Mouse (Mus musculus): Measurements from ENCODE around the gene Anks4b. TPM values are rescaled to one million over a fixed set of nuclear protein-coding genes. Genes with fewer than 3 reads are reported as not detected.

Anks4b gene
- total RNA-seq (2014; rRNA removed; ENCODE audit: low replicate concordance) (not detected in 2 replicates), polyA plus RNA-seq (2015; fragmentation: Nextera tagmentation; extraction: Ambion mirVana) (not detected in 2 replicates)

DNA sequence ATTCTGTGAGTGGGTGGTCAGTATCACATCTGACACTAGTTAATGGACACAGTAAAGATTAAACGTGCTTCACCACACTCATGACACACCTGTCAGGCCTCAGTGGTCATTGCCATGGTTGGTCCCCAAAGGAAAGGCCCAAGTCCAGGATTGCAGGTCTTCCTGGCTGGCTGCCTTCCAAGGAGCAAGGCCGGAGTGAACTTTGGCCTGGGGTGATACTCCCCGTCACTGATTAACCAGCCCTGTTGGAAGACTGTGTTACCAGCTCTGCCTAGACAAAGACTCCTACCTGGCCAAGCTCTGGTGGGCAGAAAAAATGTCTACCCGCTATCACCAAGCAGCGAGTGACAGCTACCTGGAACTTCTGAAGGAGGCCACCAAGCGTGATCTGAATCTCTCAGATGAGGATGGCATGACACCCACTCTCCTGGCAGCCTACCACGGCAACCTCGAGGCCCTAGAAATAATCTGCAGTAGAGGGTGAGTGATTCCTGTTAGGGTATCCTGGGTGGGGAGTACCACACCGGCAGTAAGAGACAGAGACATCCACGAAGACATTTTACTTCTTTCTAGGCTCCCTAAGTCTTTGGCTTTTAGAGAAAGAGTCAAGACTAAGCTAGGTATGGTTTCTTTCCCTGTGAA, at the start of gene Anks4b:
Anks4b (plus strand) TSS at position 256 of the 642 bp plus-strand sequence.
- Histone ChIP-seq H3K9me3 (replicated peaks; ENCODE audit: control insufficient read depth, low read length) (no peaks in the 10 kb centered on the region), H3K27ac (ENCODE audit: low read depth) (no peak within 1 kb of the TSS), H3K9ac (replicated peaks; ENCODE audit: low read depth, low read length) (no peak within 1 kb of the TSS), H3K27me3 (ENCODE audit: control insufficient read depth, insufficient read depth, low read length) (no peaks in the 10 kb centered on the region), H3K36me3 (replicated peaks; ENCODE audit: control insufficient read depth, insufficient read depth, low read length) (no peaks in the 10 kb centered on the region), H3K4me3 (ENCODE audit: low read depth, low read length) (no peak within 1 kb of the TSS), H3K4me2 (ENCODE audit: low read depth, low read length) (no peak within 1 kb of the TSS), H3K4me1 (ENCODE audit: control insufficient read depth, insufficient read depth) (no peaks in the 10 kb centered on the region)
- DNase-seq (ENCODE audit: low spot score) (no peak), ATAC-seq (ENCODE audit: insufficient read depth, low read depth) (no peak)
- WGBS, result 78% methylated on average over 10 of the region's 10 CpGs
- TF ChIP-seq EP300 (IDR thresholded peaks at IDR 0.05; ENCODE audit: low read depth) (no peak), CTCF (IDR thresholded peaks at IDR 0.05; ENCODE audit: low read depth) (no peak)

DNA sequence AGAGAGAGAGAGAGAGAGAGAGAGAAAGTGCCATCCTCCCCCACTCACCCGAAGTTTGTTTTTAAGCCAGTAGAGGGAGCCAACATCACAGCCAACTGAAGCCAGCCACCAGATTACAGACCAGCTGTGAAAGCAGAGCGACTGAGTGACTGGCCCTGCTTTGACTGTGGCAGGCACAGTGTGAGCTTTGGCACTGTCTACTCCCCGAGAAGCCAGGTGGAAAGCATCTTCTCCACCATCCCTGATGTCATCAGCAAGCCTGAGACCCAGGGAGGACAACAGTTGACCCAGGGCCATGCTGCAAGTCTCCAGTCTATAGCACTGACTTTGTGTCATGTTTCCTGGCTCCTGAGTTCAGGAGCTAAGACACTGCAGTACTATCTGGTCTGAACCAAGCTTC, 48.8 kb upstream of the Anks4b start:
- no peaks in the 10 kb centered on the region for H3K9me3 ChIP-seq (replicated peaks; ENCODE audit: control insufficient read depth, low read length)
- TF ChIP-seq CTCF (IDR thresholded peaks at IDR 0.05; ENCODE audit: low read depth), result peak; percentile 91
- no peak for TF ChIP-seq EP300 (IDR thresholded peaks at IDR 0.05; ENCODE audit: low read depth)
- H3K36me3 ChIP-seq (replicated peaks; ENCODE audit: control insufficient read depth, insufficient read depth, low read length), result peaks cover 21% of the 10 kb centered on the region
- H3K27me3 ChIP-seq (ENCODE audit: control insufficient read depth, insufficient read depth, low read length), result no peaks in the 10 kb centered on the region
- DNase-seq (ENCODE audit: low spot score) (peak; percentile 76), ATAC-seq (ENCODE audit: insufficient read depth, low read depth) (peak; percentile 85)
- H3K4me2 ChIP-seq (ENCODE audit: low read depth, low read length), result no peak overlapping the region
- H3K9ac ChIP-seq (replicated peaks; ENCODE audit: low read depth, low read length), result no peak overlapping the region
- H3K4me1 ChIP-seq (ENCODE audit: control insufficient read depth, insufficient read depth), result no peaks in the 10 kb centered on the region
- 0% methylated on average over 3 of the region's 3 CpGs for WGBS
- no peak overlapping the region for H3K4me3 ChIP-seq (ENCODE audit: low read depth, low read length)
- H3K27ac ChIP-seq (ENCODE audit: low read depth), result no peak overlapping the region

DNA sequence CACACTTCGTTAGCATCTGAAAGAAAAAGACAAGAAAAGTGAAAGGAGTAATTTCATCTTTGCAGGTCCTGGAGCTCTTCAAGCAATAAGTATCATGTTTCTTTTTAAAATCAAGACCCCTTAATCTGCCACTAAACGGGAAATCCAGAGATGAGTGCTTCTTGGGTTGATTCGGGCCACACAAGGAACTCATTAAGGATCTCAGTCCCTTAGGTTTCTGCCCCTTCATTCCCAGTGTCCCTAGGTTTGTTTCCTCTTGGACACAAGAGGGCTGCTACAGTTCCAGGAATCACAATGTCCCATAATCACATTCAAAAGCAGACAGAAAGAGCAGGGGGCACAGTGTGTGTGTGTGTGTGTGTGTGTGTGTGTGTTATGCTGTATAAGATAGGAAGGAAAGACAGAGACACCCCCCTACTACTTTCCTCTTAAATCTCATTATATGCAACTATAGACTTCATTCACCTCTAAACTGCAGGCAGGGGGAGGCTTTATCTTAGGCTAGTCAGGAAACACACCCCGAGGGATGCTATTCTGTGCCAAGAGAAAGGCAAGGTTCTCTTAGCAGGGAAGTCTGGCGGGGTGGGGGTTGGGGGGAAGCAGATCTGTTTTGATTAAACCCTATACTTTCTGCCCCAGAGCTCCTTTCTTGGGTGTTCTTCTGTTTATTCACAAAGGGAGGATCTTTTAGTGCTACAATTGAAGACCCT, 46.5 kb upstream of the Anks4b start:
- no peak overlapping the region for H3K4me2 ChIP-seq (ENCODE audit: low read depth, low read length)
- no peaks in the 10 kb centered on the region for H3K27me3 ChIP-seq (ENCODE audit: control insufficient read depth, insufficient read depth, low read length)
- H3K4me3 ChIP-seq (ENCODE audit: low read depth, low read length), result no peak overlapping the region
- no peaks in the 10 kb centered on the region for H3K36me3 ChIP-seq (replicated peaks; ENCODE audit: control insufficient read depth, insufficient read depth, low read length)
- H3K9ac ChIP-seq (replicated peaks; ENCODE audit: low read depth, low read length), result no peak overlapping the region
- TF ChIP-seq CTCF (IDR thresholded peaks at IDR 0.05; ENCODE audit: low read depth) (no peak), EP300 (IDR thresholded peaks at IDR 0.05; ENCODE audit: low read depth) (no peak)
- DNase-seq (ENCODE audit: low spot score), result peak; percentile 31
- H3K4me1 ChIP-seq (ENCODE audit: control insufficient read depth, insufficient read depth), result no peaks in the 10 kb centered on the region
- no peaks in the 10 kb centered on the region for H3K9me3 ChIP-seq (replicated peaks; ENCODE audit: control insufficient read depth, low read length)
- H3K27ac ChIP-seq (ENCODE audit: low read depth), result no peak overlapping the region
- no peak for ATAC-seq (ENCODE audit: insufficient read depth, low read depth)
- 28% methylated on average over 5 of the region's 5 CpGs for WGBS

DNA sequence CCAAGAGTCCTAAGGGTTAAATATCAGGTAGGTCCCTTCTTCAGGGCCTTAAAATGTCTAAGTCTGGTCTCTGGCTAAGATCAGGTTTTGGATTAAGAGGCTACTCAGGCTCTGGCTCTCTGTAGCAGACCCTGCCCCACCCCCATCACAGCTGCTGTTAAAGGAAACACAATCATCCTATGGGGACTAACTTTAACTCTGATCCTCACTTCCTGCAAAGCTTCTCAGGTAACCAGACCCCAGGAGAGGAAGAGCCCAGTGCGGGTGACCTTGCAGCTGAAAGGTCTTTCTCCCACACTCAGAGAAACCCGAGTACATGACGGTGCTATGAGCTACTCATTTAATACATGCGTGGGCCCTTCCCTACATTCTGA, 46.0 kb upstream of the Anks4b start:
- Histone ChIP-seq H3K27me3 (ENCODE audit: control insufficient read depth, insufficient read depth, low read length) (no peaks in the 10 kb centered on the region), H3K4me3 (ENCODE audit: low read depth, low read length) (no peak overlapping the region), H3K9me3 (replicated peaks; ENCODE audit: control insufficient read depth, low read length) (no peaks in the 10 kb centered on the region), H3K4me2 (ENCODE audit: low read depth, low read length) (no peak overlapping the region), H3K4me1 (ENCODE audit: control insufficient read depth, insufficient read depth) (no peaks in the 10 kb centered on the region), H3K36me3 (replicated peaks; ENCODE audit: control insufficient read depth, insufficient read depth, low read length) (no peaks in the 10 kb centered on the region), H3K9ac (replicated peaks; ENCODE audit: low read depth, low read length) (no peak overlapping the region), H3K27ac (ENCODE audit: low read depth) (no peak overlapping the region)
- DNase-seq (ENCODE audit: low spot score) (no peak), ATAC-seq (ENCODE audit: insufficient read depth, low read depth) (no peak)
- 39% methylated on average over 4 of the region's 4 CpGs for WGBS
- TF ChIP-seq CTCF (IDR thresholded peaks at IDR 0.05; ENCODE audit: low read depth), result no peak
- TF ChIP-seq EP300 (IDR thresholded peaks at IDR 0.05; ENCODE audit: low read depth), result no peak

DNA sequence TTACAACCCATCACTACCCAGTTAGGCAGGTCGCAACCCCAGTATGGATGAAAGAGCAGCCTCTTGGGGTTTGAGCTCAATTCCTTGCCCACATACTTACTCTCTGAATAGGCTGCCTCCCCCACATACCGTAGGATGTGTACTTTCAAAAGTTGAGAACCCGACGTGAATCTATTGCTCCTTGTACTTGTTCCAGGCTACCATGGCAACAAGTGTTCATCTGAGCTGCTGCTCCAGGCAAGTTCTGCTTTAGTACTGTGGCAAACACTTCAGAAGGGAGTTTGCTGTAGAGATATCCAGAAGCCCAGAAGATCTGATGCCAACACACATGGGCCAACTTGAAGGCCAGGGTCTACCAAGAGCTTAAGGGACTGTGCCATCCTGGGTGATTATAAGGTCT, 44.7 kb upstream of the Anks4b start:
- Histone ChIP-seq H3K27me3 (ENCODE audit: control insufficient read depth, insufficient read depth, low read length) (no peaks in the 10 kb centered on the region), H3K9ac (replicated peaks; ENCODE audit: low read depth, low read length) (no peak overlapping the region), H3K9me3 (replicated peaks; ENCODE audit: control insufficient read depth, low read length) (no peaks in the 10 kb centered on the region), H3K36me3 (replicated peaks; ENCODE audit: control insufficient read depth, insufficient read depth, low read length) (no peaks in the 10 kb centered on the region), H3K4me2 (ENCODE audit: low read depth, low read length) (no peak overlapping the region), H3K4me1 (ENCODE audit: control insufficient read depth, insufficient read depth) (no peaks in the 10 kb centered on the region), H3K4me3 (ENCODE audit: low read depth, low read length) (no peak overlapping the region), H3K27ac (ENCODE audit: low read depth) (no peak overlapping the region)
- DNase-seq (ENCODE audit: low spot score) (no peak), ATAC-seq (ENCODE audit: insufficient read depth, low read depth) (no peak)
- no peak for TF ChIP-seq EP300 (IDR thresholded peaks at IDR 0.05; ENCODE audit: low read depth)
- no peak for TF ChIP-seq CTCF (IDR thresholded peaks at IDR 0.05; ENCODE audit: low read depth)
- 59% methylated on average over 4 of the region's 4 CpGs for WGBS

Measured in heart, postnatal 0 days (tissue).